In genomic region chr9:59577844-59578504, GRCm38 (mm10) we compare ENCODE assay signal across 8 mouse cellular contexts. TPM values are rescaled to one million over a fixed set of nuclear protein-coding genes. Genes with fewer than 3 reads are reported as not detected.
DNase-seq lines count a peak whose midpoint lies in the region; ATAC-seq and TF ChIP-seq lines count a peak whose summit lies in the region.

Gene Celf6 (plus strand): TSS chr9:59577917.

- peak; percentile 57 for ATAC-seq in activated CD4-positive, CD25-positive, alpha-beta regulatory T cell, adult 4 months
- peak; percentile 96 for ATAC-seq in common myeloid progenitor, adult 5-6 weeks (replicated peaks; ENCODE audit: low read depth, poor library complexity, severe bottlenecking)
- ATAC-seq in hindbrain, postnatal 0 days = peak; percentile 96
- ATAC-seq in megakaryocyte, adult 5-6 weeks (ENCODE audit: poor library complexity, severe bottlenecking) = peak; percentile 91

- H3K9ac ChIP-seq in hindbrain, postnatal 0 days (replicated peaks; ENCODE audit: low read length) = peak within 1 kb of the TSS; percentile 67

- no peaks in the 10 kb centered on the region for H3K36me3 ChIP-seq in hindbrain, postnatal 0 days (ENCODE audit: insufficient read depth, low read length)

- H3K27ac ChIP-seq in gastrocnemius, adult 2 months = no peak within 1 kb of the TSS
- H3K27ac ChIP-seq in hindbrain, postnatal 0 days = peak within 1 kb of the TSS; percentile 63

- under 1% methylated on average over 50 of the region's 61 CpGs for WGBS in hindbrain, postnatal 0 days

- no peaks in the 10 kb centered on the region for H3K4me1 ChIP-seq in hindbrain, postnatal 0 days (ENCODE audit: insufficient read depth, low read length)

- H3K9me3 ChIP-seq in hindbrain, postnatal 0 days (ENCODE audit: low read length) = no peaks in the 10 kb centered on the region

- intact Hi-C loops in gastrocnemius, adult 2 months (cut with DNase I) = no loop called here

- peak; percentile 77 for DNase-seq in gastrocnemius, adult 2 months
- peak; percentile 96 for DNase-seq in hindbrain, postnatal 0 days (ENCODE audit: low spot score)
- DNase-seq in left cerebral cortex, adult 8-10 months (ENCODE audit: low spot score in 2 of 2) = peak; percentile 75 to 94
- peak; percentile 96 for DNase-seq in right cerebral cortex, adult 18-20 months
- peak; percentile 51 for DNase-seq in urinary bladder, adult 2 months (ENCODE audit: low spot score)

- peak within 1 kb of the TSS; percentile 72 for H3K4me3 ChIP-seq in gastrocnemius, adult 2 months
- H3K4me3 ChIP-seq in hindbrain, postnatal 0 days (ENCODE audit: low read length) = peak within 1 kb of the TSS; percentile 53

- H3K27me3 ChIP-seq in hindbrain, postnatal 0 days (ENCODE audit: insufficient read depth, low read length) = no peaks in the 10 kb centered on the region

- H3K4me2 ChIP-seq in hindbrain, postnatal 0 days (ENCODE audit: low read depth, low read length) = peak within 1 kb of the TSS; percentile 77

- TF ChIP-seq CTCF in gastrocnemius, adult 2 months (IDR thresholded peaks at IDR 0.05) = no peak
- TF ChIP-seq CTCF in hindbrain, postnatal 0 days (IDR thresholded peaks at IDR 0.05; ENCODE audit: low read depth) = 0 out of 2 replicates have a peak, but pooled peaks have one; percentile 19

RNA-seq across cellular contexts. Expression of gene Celf6, which starts in this region (rescaled TPM):
- polyA plus RNA-seq in activated CD4-positive, CD25-positive, alpha-beta regulatory T cell, adult 4 months (2017; shearing (Covaris generic)) = not detected
- total RNA-seq in common myeloid progenitor, adult 5-6 weeks (2017) = not detected in 2 replicates
- total RNA-seq in gastrocnemius, adult 2 months (2021) = not detected
- total RNA-seq in hindbrain, postnatal 0 days (2014; rRNA removed) = 82.3 and 91.7 TPM in 2 replicates
- polyA plus RNA-seq in hindbrain, postnatal 0 days (2015; fragmentation: Nextera tagmentation; extraction: Ambion mirVana) = 40.1 and 40.9 TPM in 2 replicates
- 10 to 100 TPM; 22.3 to 29.6 (median 26.5) TPM for total RNA-seq in left cerebral cortex, adult 8-10 months (2022)
- not detected in 2 replicates for total RNA-seq in megakaryocyte, adult 5-6 weeks (2015)
- total RNA-seq in megakaryocyte, adult 5-6 weeks (2017) = not detected in 2 replicates
- polyA plus RNA-seq in urinary bladder, adult 2 months (2012; rRNA removed) = 0.19 and 0.21 TPM in 2 replicates

Comparison
In these comparisons a context has a peak if more than half of its experiments do, and no peak if none do; other contexts are left out.
1. RNA of gene Celf6 (total RNA-seq): 82.3 to 91.7 TPM in hindbrain, postnatal 0 days and 22.3 to 29.6 TPM in left cerebral cortex, adult 8-10 months; not detected in common myeloid progenitor, adult 5-6 weeks, not detected in gastrocnemius, adult 2 months and not detected in megakaryocyte, adult 5-6 weeks; every median in the first group is over 10 times any median in the second.
2. RNA of gene Celf6 (polyA plus RNA-seq): 40.1 to 40.9 TPM in hindbrain, postnatal 0 days; 0.19 to 0.21 TPM in urinary bladder, adult 2 months and not detected in activated CD4-positive, CD25-positive, alpha-beta regulatory T cell, adult 4 months; every median in the first group is over 10 times any median in the second.
3. Peak in ATAC-seq in activated CD4-positive, CD25-positive, alpha-beta regulatory T cell, adult 4 months; RNA of the gene not detected or under 1 TPM.
4. Peak in ATAC-seq in common myeloid progenitor, adult 5-6 weeks; RNA of the gene not detected or under 1 TPM.
5. Peak in DNase-seq and H3K4me3 ChIP-seq in gastrocnemius, adult 2 months; RNA of the gene not detected or under 1 TPM.
6. Peak in ATAC-seq in megakaryocyte, adult 5-6 weeks; RNA of the gene not detected or under 1 TPM.
7. Peak in DNase-seq in urinary bladder, adult 2 months; RNA of the gene not detected or under 1 TPM.
8. Peak in every context shown above with its lines, with median percentiles within 50 percentile points of each other: ATAC-seq and DNase-seq.